Mouse (Mus musculus) G1E (cell line): ENCODE results near the gene Aacs.

Experiments used
- CTCF ChIP-seq: IDR thresholded peaks from 2 replicates; pipeline ENCODE4 v1.5.1; 2012; ENCODE audit warnings: low read depth, low read length, inconsistent platforms, mixed read lengths
- GATA1 ChIP-seq: IDR thresholded peaks from 2 replicates; pipeline ENCODE4 v1.6.1; 2012; ENCODE audit warnings: borderline replicate concordance, low read length, inconsistent platforms, mixed read lengths
- GATA2 ChIP-seq: IDR thresholded peaks from 2 replicates; pipeline ENCODE4 v1.6.1; 2012; ENCODE audit warnings: low read depth, low read length, inconsistent platforms, borderline replicate concordance
- POLR2AphosphoS5 ChIP-seq: IDR thresholded peaks from 2 replicates; pipeline ENCODE4 v1.6.1; 2012; ENCODE audit warnings: low read depth, low read length, inconsistent platforms; ENCODE audit not compliant: insufficient replicate concordance
- TAL1 ChIP-seq: conservative IDR thresholded peaks from 2 replicates; pipeline ENCODE4 v1.6.1; 2012; ENCODE audit warnings: low read depth, low read length, inconsistent platforms, mixed read lengths

- TF ChIP-seq GATA1: no peak
- no peak for TF ChIP-seq CTCF
- no peak for TF ChIP-seq TAL1
- no peak for TF ChIP-seq GATA2
- no peak for TF ChIP-seq POLR2AphosphoS5
Observed at GRCm38 (mm10) chr5:125502186-125502585, 26.6 kb downstream of the Aacs start.
